Mouse (Mus musculus): ENCODE data around the gene Vps52. TPM values are rescaled to one million over a fixed set of nuclear protein-coding genes. Genes with fewer than 3 reads are reported as not detected.

Gene Vps52
- polyA plus RNA-seq, 1 experiment from 2014 or later: 56.9 TPM

DNA sequence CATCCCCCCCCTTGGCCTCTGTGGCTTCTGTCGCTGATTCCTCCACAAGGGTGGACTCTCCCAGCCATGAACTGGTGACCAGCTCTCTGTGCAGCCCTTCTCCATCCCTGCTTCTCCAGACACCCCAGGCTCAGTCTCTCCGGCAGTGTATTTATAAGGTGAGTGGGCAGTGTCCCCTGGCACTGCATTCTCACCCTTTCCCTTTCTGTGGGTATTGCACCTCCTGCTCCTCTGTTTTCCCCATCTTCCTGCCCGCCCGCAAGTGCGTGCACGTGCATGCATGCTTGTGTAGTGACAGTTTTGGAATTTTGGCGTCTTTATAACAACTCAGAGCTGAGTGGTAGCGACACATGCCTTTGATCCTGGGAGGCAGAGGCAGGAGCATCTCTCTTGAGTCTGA lies 41.7 kb upstream of the Vps52 start:
- no peak for ATAC-seq
- in situ Hi-C loops (cut with MboI; ENCODE audit: low pct_unique_long_range_greater_than_20kb): no loop called here
- CTCF ChIA-PET: no interaction called here
- POLR2A ChIA-PET: no interaction called here
- DNase-seq (ENCODE audit: low read depth, low spot score): no peak
- no peaks in the 10 kb centered on the region for H3K27me3 ChIP-seq
- no peak for TF ChIP-seq CTCF (IDR thresholded peaks at IDR 0.05)

DNA sequence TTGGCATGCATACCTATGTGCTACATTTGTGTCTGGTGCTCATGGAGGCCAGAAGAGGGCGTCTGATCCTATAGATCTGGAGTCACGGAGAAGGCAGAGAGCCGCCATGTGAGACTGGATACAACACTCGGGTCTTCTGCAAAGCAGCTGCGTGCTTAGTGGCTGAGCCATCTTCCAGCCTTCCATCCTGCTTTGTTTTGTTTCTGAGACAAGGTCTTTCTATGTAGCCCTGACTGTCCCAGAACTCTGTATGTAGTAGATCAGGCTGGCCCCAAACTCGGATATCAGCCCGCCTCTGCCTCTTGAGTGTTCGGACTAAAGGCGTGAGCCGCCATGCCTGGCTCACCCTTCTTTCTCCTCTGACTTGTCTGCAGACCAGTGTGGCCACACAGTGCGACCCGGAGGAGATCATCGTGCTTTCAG lies 40.6 kb upstream of the Vps52 start:
- ChIA-PET POLR2A (interaction anchor here (0.7 kb wide), 1 partner anchor 122 kb away, joined by 3 read pairs; no protein-coding TSS in a partner anchor), CTCF (interaction anchor here (0.5 to 1.3 kb wide), 2 partner anchors 12 to 18 kb away, joined by 3 to 4 read pairs; no protein-coding TSS in a partner anchor)
- H3K27me3 ChIP-seq: no peaks in the 10 kb centered on the region
- ATAC-seq (no peak), DNase-seq (ENCODE audit: low read depth, low spot score) (no peak)
- TF ChIP-seq CTCF (IDR thresholded peaks at IDR 0.05): no peak
- in situ Hi-C loops (cut with MboI; ENCODE audit: low pct_unique_long_range_greater_than_20kb): no loop called here

DNA sequence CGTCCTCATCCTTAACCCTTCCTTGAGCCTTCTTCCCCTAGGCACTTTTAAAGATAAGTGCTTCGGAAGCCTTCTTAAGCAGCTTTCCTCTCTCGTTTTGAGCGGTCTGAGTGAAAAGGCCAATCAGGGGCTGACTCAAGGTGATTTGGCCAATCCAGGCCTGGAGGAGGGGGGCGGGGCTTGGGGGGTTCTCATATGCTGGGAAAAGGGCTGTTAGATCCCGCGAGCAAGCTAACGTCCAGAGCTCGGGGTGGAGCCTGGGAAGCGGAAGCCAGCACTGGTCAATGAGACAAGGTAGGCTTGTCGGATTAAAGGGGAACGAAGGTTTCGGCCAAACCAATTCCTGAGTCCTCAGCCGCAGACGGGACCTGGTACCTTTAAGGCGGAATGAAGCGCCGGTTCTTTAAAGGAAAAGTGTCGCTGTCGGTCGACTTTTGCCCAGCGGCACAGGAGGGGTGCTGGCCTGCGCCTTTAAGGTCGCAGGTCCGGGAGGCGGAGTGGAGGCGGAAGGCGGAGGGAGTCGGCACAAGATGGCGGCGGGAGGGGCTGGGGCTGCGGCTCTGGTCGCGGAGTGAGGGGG lies 39.9 kb upstream of the Vps52 start, which contains the start of the genes Tapbp and Zbtb22:
TSS of gene Tapbp (plus strand) at position 229 of the 580 bp plus-strand sequence.
TSS of gene Zbtb22 (plus strand) at position 234 of the 580 bp plus-strand sequence.
- ATAC-seq: peak; percentile 92
- TF ChIP-seq CTCF (IDR thresholded peaks at IDR 0.05): no peak

DNA sequence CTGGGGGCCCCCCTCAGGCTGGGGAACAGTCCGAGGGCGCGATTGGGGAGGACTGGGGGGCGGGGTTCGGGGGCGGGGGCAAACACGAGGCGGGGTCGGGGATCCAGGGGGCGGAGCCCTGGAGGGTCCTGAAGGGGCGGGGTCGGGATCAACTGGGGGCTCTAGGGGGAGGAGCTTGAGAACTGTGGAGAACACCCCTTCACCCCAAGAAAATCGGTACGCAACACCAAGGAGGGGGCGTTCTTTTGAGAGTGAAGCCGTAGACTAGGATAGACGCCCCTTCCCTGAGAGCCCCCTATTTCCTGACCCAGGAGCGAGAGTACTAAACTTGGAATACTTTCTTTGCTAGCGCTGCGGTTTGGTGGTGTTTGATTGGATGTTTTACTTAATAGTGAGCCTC lies 39.3 kb upstream of the Vps52 start:
- POLR2A ChIA-PET: no interaction called here
- H3K27me3 ChIP-seq: no peaks in the 10 kb centered on the region
- DNase-seq (ENCODE audit: low read depth, low spot score) (no peak), ATAC-seq (no peak)
- CTCF ChIA-PET: interaction anchor here (0.9 to 1.3 kb wide), 2 partner anchors 10 to 28 kb away, joined by 4 read pairs; no protein-coding TSS in a partner anchor
- TF ChIP-seq CTCF (IDR thresholded peaks at IDR 0.05): no peak
- in situ Hi-C loops (cut with MboI; ENCODE audit: low pct_unique_long_range_greater_than_20kb): no loop called here

More for the DNA sequence above, 39.9 kb upstream of the Vps52 start, which contains the start of the genes Tapbp and Zbtb22:
- ChIA-PET POLR2A (no interaction called here), CTCF (interaction anchor here (0.9 to 1.3 kb wide), 2 partner anchors 11 to 27 kb away, joined by 4 read pairs; no protein-coding TSS in a partner anchor)
- in situ Hi-C loops (cut with MboI; ENCODE audit: low pct_unique_long_range_greater_than_20kb): no loop called here
- DNase-seq (ENCODE audit: low read depth, low spot score): peak; percentile 98
- H3K27me3 ChIP-seq: no peaks in the 10 kb centered on the region

DNA sequence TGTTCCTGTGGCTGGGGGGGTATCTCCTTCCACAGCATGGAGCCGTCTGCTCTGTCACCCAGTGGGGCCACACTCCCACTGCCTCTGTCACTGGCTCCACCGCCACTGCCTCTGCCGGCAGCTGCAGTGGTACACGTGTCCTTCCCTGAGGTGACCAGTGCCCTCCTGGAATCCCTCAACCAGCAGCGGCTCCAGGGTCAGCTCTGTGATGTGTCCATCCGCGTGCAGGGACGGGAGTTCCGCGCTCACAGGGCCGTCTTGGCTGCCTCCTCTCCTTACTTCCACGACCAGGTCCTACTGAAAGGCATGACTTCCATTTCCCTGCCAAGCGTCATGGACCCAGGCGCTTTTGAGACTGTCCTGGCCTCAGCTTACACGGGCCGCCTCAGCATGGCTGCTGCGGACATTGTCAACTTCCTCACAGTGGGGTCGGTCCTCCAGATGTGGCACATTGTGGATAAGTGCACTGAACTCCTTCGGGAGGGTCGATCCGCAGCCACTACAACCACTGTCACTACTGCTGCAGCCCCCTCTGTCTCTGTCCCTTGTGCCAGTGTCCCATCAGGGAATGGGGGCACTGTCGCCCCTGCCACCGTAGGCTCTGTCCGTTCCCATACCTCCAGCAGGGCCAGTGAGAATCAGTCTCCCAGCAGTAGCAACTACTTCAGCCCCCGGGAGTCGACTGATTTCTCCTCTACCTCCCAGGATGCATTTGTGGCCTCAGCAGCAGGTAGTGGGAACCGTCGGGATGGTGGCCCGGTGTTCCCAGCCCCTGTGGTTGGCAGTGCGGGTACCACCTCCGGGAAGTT lies 38.6 kb upstream of the Vps52 start:
- POLR2A ChIA-PET: no interaction called here
- ATAC-seq (no peak), DNase-seq (ENCODE audit: low read depth, low spot score) (no peak)
- CTCF ChIA-PET: no interaction called here
- TF ChIP-seq CTCF (IDR thresholded peaks at IDR 0.05): no peak
- in situ Hi-C loops (cut with MboI; ENCODE audit: low pct_unique_long_range_greater_than_20kb): no loop called here
- no peaks in the 10 kb centered on the region for H3K27me3 ChIP-seq

DNA sequence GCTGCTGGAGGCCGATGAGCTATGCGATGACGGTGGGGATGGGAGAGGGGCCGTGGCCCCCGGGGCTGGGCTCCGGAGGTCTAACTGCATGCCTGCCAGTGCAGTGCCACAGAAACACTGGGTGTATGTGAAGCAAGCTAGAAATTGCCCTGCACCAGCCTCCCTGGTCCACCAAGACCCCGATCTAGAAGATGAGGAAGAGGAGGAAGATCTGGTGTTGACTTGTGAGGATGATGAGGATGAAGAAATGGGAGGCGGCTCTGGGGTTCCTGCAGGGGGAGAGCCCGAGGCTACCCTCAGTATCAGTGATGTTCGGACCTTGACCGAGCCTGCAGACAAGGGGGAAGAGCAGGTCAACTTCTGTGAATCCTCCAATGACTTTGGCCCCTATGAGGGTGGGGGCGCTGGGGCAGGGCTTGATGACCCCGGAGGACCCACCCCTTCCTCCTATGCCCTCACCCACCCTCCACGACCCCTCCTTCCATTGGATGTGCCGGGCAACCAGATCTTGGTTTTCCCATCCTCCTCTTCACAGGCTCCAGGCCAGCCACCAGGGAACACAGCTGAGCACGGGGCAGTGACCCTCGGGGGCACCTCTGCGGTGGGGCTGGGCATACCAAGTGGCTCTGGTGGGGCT lies 37.8 kb upstream of the Vps52 start:
- ATAC-seq (no peak), DNase-seq (ENCODE audit: low read depth, low spot score) (no peak)
- in situ Hi-C loops (cut with MboI; ENCODE audit: low pct_unique_long_range_greater_than_20kb): no loop called here
- ChIA-PET POLR2A (no interaction called here), CTCF (no interaction called here)
- no peaks in the 10 kb centered on the region for H3K27me3 ChIP-seq
- no peak for TF ChIP-seq CTCF (IDR thresholded peaks at IDR 0.05)

DNA sequence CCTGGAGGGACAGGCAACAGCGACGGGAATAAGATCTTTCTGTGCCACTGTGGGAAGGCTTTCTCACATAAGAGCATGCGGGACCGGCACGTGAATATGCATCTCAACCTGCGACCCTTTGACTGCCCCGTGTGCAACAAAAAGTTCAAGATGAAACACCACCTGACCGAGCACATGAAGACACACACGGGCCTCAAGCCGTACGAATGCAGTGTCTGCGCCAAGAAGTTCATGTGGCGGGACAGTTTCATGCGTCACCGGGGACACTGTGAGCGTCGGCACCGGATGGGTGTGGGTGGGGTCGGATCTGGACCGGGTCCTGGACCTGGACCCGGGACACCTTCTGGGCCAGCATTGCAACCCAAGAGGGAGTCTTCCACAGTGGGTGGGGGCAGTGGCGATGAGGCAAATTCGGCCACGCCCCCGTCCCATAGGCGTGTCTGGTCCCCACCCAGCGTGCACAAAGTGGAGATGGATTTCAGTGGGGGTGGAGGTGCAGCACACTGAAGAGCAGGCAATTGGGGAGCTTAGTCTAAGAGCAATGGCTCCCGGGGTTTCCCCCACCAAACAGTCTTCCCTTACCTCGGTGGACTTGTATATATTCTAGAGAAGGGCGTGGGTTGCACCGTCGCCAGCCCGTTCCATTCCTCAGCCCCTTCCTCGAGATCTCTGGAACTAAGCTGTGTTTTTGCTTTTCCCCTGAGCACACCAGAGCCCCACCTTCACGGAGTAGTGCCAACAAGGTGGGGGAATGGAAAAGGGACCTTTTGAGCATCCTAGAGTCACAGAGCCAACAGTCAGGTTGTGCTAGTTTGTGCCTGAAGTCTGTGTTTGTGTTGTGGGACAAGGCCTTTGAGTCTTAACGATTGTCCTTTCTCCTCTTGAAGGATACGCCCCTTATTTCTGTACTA lies 37.1 kb upstream of the Vps52 start:
- CTCF ChIA-PET: no interaction called here
- ATAC-seq (no peak), DNase-seq (ENCODE audit: low read depth, low spot score) (no peak)
- POLR2A ChIA-PET: no interaction called here
- in situ Hi-C loops (cut with MboI; ENCODE audit: low pct_unique_long_range_greater_than_20kb): no loop called here
- no peaks in the 10 kb centered on the region for H3K27me3 ChIP-seq
- no peak for TF ChIP-seq CTCF (IDR thresholded peaks at IDR 0.05)

DNA sequence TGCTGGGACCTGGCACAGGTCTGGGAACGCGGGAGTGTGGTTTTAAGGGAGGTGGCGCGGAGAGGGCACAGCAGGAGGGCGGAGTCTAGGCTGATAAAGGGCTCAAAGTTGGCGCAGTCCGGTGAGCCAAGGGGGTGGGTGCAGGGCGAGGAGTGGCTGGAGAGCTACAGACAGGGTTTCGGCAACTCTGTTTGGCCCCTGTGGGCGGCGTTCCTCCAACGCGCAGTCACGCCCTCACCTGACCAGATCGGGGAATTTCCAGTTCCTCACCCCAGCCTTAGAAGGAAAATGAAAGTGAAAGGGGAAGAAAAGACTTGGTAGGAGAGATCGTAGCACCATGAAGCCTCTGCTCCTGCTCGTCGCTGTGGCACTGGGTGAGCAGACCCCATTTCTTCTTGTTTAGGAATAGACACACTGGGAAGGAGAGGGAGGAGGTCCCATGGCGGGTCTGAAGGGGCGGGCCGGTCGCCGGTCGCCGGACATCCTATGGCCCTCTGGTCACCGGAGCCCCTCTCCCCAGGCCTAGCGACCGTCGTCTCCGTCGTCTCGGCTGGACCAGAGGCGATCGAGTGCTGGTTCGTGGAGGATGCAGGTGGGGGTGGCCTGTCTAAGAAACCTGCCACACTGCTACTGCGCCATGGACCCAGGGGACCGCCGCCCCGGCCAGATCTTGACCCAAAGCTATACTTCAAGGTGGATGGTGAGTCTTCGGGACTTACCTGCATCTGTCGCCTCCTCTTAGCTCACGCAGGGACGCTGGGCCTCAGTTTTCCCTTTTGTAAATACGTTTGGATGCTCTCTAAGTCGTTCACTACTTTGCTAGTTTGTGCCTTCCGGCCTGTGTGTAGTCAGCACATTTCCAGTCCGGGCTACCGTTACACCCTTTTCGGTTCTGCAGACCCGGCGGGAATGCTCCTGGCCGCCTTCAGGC lies 36.0 kb upstream of the Vps52 start:
- no peak for TF ChIP-seq CTCF (IDR thresholded peaks at IDR 0.05)
- H3K27me3 ChIP-seq: no peaks in the 10 kb centered on the region
- DNase-seq (ENCODE audit: low read depth, low spot score) (no peak), ATAC-seq (peak; percentile 44)
- in situ Hi-C loops (cut with MboI; ENCODE audit: low pct_unique_long_range_greater_than_20kb): no loop called here
- ChIA-PET CTCF (no interaction called here), POLR2A (no interaction called here)
